29 mouse cellular contexts compared by ENCODE assay signal in the genomic region with DNA sequence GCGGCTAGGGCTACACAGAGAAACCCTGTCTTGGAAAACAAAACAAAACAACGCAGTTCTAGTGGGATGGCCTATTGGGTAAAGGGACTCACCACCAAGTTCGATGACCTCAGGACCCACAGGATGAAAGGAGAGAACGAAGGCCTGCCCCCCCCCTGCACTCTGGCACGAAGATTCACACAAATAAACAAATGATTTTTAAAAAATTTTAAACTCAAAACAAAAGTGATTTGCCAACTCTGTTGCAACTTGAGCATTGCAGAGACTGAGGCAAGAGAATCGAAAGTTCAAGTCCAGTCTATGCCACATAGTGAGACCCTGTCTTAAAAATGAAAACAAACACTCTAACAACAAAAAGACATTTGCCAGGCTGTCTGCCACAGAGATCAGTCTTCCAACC. TPM values are rescaled to one million over a fixed set of nuclear protein-coding genes. Genes with fewer than 3 reads are reported as not detected.
"Had no signal": no experiment of that assay in that cellular context is flagged by ENCODE, and none has a peak within 500 bp of the region (broad histone marks: within the 10 kb centered on the region; RNA-seq: fewer than 3 reads in every experiment).

No protein-coding gene starts in this region.

- H3K27me3 ChIP-seq: heart, embryonic 12.5 days; heart, embryonic 15.5 days; hindbrain, embryonic 12.5 days; hindbrain, embryonic 13.5 days; hindbrain, embryonic 15.5 days; intestine, embryonic 15.5 days; kidney, embryonic 15.5 days had no signal

- H3K27ac ChIP-seq: heart, adult 2 months; heart, embryonic 10.5 days; heart, embryonic 13.5 days; heart, embryonic 15.5 days; hindbrain, embryonic 10.5 days; hindbrain, embryonic 12.5 days; hindbrain, embryonic 13.5 days; hindbrain, embryonic 14.5 days; hindbrain, embryonic 15.5 days; hindbrain, postnatal 0 days; intestine, embryonic 15.5 days; kidney, embryonic 15.5 days; kidney, postnatal 0 days; layer of hippocampus, adult 2 months had no signal

- DNase-seq: heart, adult 2 months; heart, postnatal 10 days; heart, postnatal 14 days; heart, postnatal 36 days; heart, postnatal 4 days; kidney, adult 18-20 months; kidney, postnatal 10 days; kidney, postnatal 14 days; kidney, postnatal 4 days; layer of hippocampus, adult 9-11 months had no signal

- H3K4me3 ChIP-seq: heart, adult 2 months; heart, embryonic 10.5 days; heart, embryonic 12.5 days; heart, embryonic 13.5 days; heart, embryonic 15.5 days; hindbrain, embryonic 10.5 days; hindbrain, embryonic 12.5 days; hindbrain, embryonic 13.5 days; hindbrain, embryonic 15.5 days; intestine, embryonic 15.5 days; kidney, embryonic 15.5 days; layer of hippocampus, adult 2 months had no signal

- H3K4me2 ChIP-seq: heart, embryonic 11.5 days; heart, embryonic 12.5 days; heart, embryonic 13.5 days; heart, embryonic 15.5 days; hindbrain, embryonic 12.5 days; hindbrain, embryonic 13.5 days; hindbrain, embryonic 14.5 days; hindbrain, embryonic 15.5 days; kidney, embryonic 15.5 days had no signal

- H3K36me3 ChIP-seq: heart, embryonic 10.5 days; heart, embryonic 12.5 days; heart, embryonic 13.5 days; heart, embryonic 15.5 days; hindbrain, embryonic 10.5 days; hindbrain, embryonic 12.5 days; hindbrain, embryonic 13.5 days; hindbrain, embryonic 15.5 days; intestine, embryonic 15.5 days; kidney, embryonic 15.5 days had no signal

- H3K9me3 ChIP-seq: heart, embryonic 10.5 days; heart, embryonic 13.5 days; hindbrain, embryonic 12.5 days; hindbrain, embryonic 13.5 days; hindbrain, embryonic 15.5 days; intestine, embryonic 15.5 days; kidney, embryonic 15.5 days had no signal

- ATAC-seq: hindbrain, embryonic 16.5 days; hindbrain, postnatal 0 days; inflammation-experienced regulatory T-cells, adult 6 months had no signal

- H3K9ac ChIP-seq: heart, embryonic 12.5 days; heart, embryonic 13.5 days; heart, embryonic 15.5 days; hindbrain, embryonic 12.5 days; hindbrain, embryonic 13.5 days; hindbrain, embryonic 14.5 days; hindbrain, embryonic 15.5 days; intestine, embryonic 15.5 days; kidney, embryonic 15.5 days had no signal

RNA-seq across cellular contexts. Expression of a gene that starts 27.9 kb away (rescaled TPM):
- total RNA-seq: hematopoietic stem cell, adult 5-6 weeks had no signal
- polyA plus RNA-seq: hindbrain, embryonic 12.5 days; hindbrain, embryonic 13.5 days; inflammation-experienced regulatory T-cells, adult 6 months; intestine, embryonic 15.5 days; kidney, embryonic 16.5 days; kidney, postnatal 0 days had no signal
